Mouse (Mus musculus) brain, embryonic 14.5 days (tissue): ENCODE data around the gene Mrps18c. TPM values are rescaled to one million over a fixed set of nuclear protein-coding genes. Genes with fewer than 3 reads are reported as not detected.

Experiments used
- DNase-seq: peaks from one replicate; pipeline ENCODE4 v3.0.0-alpha.2; 2011; ENCODE audit warnings: low read depth
- CTCF ChIP-seq: fragments of 200-500 bp; IDR thresholded peaks from 2 replicates; pipeline ENCODE4 v1.5.1; 2012; ENCODE audit warnings: inconsistent platforms, mild to moderate bottlenecking, moderate library complexity, borderline replicate concordance; ENCODE audit not compliant: insufficient read depth, insufficient read length; ENCODE audit errors: extremely low read depth
- POLR2A ChIP-seq: fragments of 200-500 bp; IDR thresholded peaks from 2 replicates; pipeline ENCODE4 v1.6.1; 2012; ENCODE audit warnings: mild to moderate bottlenecking, inconsistent platforms, borderline replicate concordance; ENCODE audit not compliant: poor library complexity, insufficient read depth, insufficient read length, severe bottlenecking; ENCODE audit errors: extremely low read depth
- polyA plus RNA-seq: library from polyadenylated mRNA; depleted of rRNA; stranded (reverse); fragments of >200 nt; gene quantifications from 2 replicates; pipeline ENCODE4 v1.2.3, GENCODE M21; 2012; rRNA removed

The Mrps18c gene
- polyA plus RNA-seq, 1 experiment = 49.6 TPM

GRCm38 (mm10) chr5:100833841-100834240 lies 35.4 kb downstream of the Mrps18c start:
- TF ChIP-seq POLR2A (no peak), CTCF (no peak)
- no peak for DNase-seq

GRCm38 (mm10) chr5:100835862-100836538 lies 37.6 kb downstream of the Mrps18c start:
- peak; percentile 19 for DNase-seq
- no peak for TF ChIP-seq POLR2A
- no peak for TF ChIP-seq CTCF

GRCm38 (mm10) chr5:100837907-100838306 lies 39.5 kb downstream of the Mrps18c start:
- TF ChIP-seq CTCF (no peak), POLR2A (no peak)

GRCm38 (mm10) chr5:100844485-100844884 lies 46.1 kb downstream of the Mrps18c start:
- TF ChIP-seq CTCF (no peak), POLR2A (no peak)
- DNase-seq = no peak

More at GRCm38 (mm10) chr5:100837907-100838306, 39.5 kb downstream of the Mrps18c start:
- no peak for DNase-seq

GRCm38 (mm10) chr5:100845485-100845847 lies 47.0 kb downstream of the Mrps18c start, which contains the start of gene Gpat3:
Gene Gpat3 (plus strand): TSS chr5:100845713.
- no peak for TF ChIP-seq POLR2A
- TF ChIP-seq CTCF = no peak
- peak; percentile 60 for DNase-seq

GRCm38 (mm10) chr5:100845848-100846598 lies 47.6 kb downstream of the Mrps18c start:
- DNase-seq = peak; percentile 44
- TF ChIP-seq CTCF = no peak
- TF ChIP-seq POLR2A = no peak

- DNase-seq = no peak
- no peak for TF ChIP-seq CTCF
These were observed 48.1 kb downstream of the Mrps18c start for GRCm38 (mm10) chr5:100846599-100846920.

GRCm38 (mm10) chr5:100847143-100847542 lies 48.7 kb downstream of the Mrps18c start:
- TF ChIP-seq CTCF (no peak), POLR2A (no peak)
- no peak for DNase-seq

- TF ChIP-seq POLR2A (no peak), CTCF (no peak)
- no peak for DNase-seq
These were observed 55.5 kb downstream of the Mrps18c start for GRCm38 (mm10) chr5:100853963-100854362.

Other genes with a start within 250 kb of the Mrps18c start
- 1.6 and 2.3 TPM in 2 replicates for gene Plac8, start 226.4 kb upstream of the Mrps18c start, polyA plus RNA-seq
- 66.9 and 87.9 TPM in 2 replicates for gene Coq2, start 123.5 kb upstream of the Mrps18c start, polyA plus RNA-seq
- gene Hpse, start 78.9 kb upstream of the Mrps18c start, polyA plus RNA-seq = 0.45 and 0.53 TPM in 2 replicates
- gene Helq, start within 50 bp of the Mrps18c start, polyA plus RNA-seq = 31.6 and 32.3 TPM in 2 replicates
- 11.4 and 15.3 TPM in 2 replicates for gene Abraxas1, start 22.3 kb downstream of the Mrps18c start, polyA plus RNA-seq
- 0.14 and 0.40 TPM in 2 replicates for gene Gpat3, start 47.1 kb downstream of the Mrps18c start, polyA plus RNA-seq